Mouse (Mus musculus) kidney, postnatal 0 days (tissue): Measurements from ENCODE around the gene Clcn5. TPM values are rescaled to one million over a fixed set of nuclear protein-coding genes. Genes with fewer than 3 reads are reported as not detected.

Source experiments
- ATAC-seq: fragments of 200-750 bp; cut with Nextera tagmentation; replicated peaks from 2 replicates; pipeline ENCODE4 v1.8.0; 2017; ENCODE audit warnings: low read depth, moderate number of reproducible peaks, moderate TSS enrichment, moderate library complexity; ENCODE audit not compliant: low FRiP score
- DNase-seq: peaks from one replicate; pipeline ENCODE4 v3.0.0-alpha.2; 2016; ENCODE audit warnings: low spot score
- H3K27ac ChIP-seq: fragments of 300-500 bp; sonication (generic); 2 replicates; pipeline ENCODE4 v1.5.1; 2014; ENCODE audit warnings: mild to moderate bottlenecking
- H3K27me3 ChIP-seq: fragments of 300-500 bp; sonication (generic); 2 replicates; pipeline ENCODE4 v1.6.1; 2014; ENCODE audit warnings: low read length, mixed read lengths; ENCODE audit not compliant: insufficient read depth
- H3K36me3 ChIP-seq: fragments of 300-500 bp; sonication (generic); 2 replicates; pipeline ENCODE4 v1.6.1; 2014; ENCODE audit warnings: low read length, mixed read lengths; ENCODE audit not compliant: insufficient read depth
- H3K4me1 ChIP-seq: fragments of 300-500 bp; sonication (generic); replicated peaks from 2 replicates; pipeline ENCODE4 v1.6.1; 2014; ENCODE audit warnings: antibody characterized with exemption, low read length, mixed read lengths; ENCODE audit not compliant: insufficient read depth
- H3K4me2 ChIP-seq: fragments of 300-500 bp; sonication (generic); 2 replicates; pipeline ENCODE4 v1.6.1; 2014; ENCODE audit warnings: mild to moderate bottlenecking, low read length, moderate library complexity, mixed read lengths
- H3K4me3 ChIP-seq: fragments of 300-500 bp; sonication (generic); replicated peaks from 2 replicates; pipeline ENCODE4 v1.5.1; 2014; ENCODE audit warnings: low read depth, low read length
- H3K9ac ChIP-seq: fragments of 300-500 bp; sonication (generic); 2 replicates; pipeline ENCODE4 v1.6.1; 2014; ENCODE audit warnings: low read depth, low read length
- H3K9me3 ChIP-seq: fragments of 300-500 bp; sonication (generic); replicated peaks from 2 replicates; pipeline ENCODE4 v1.6.1; 2016; ENCODE audit warnings: low read length, inconsistent platforms, mixed read lengths
- CTCF ChIP-seq: IDR thresholded peaks from 2 replicates; pipeline ENCODE4 v1.5.1; 2016; ENCODE audit warnings: antibody characterized with exemption, low read depth, mild to moderate bottlenecking, moderate library complexity
- WGBS: fragments of 180-500 bp; shearing (Covaris S2); extraction: QIAGEN DNeasy Blood & Tissue Kit; methylation state at CpG from one replicate; pipeline ENCODE4 v1.1.7; 2014; 5-methylcytosine and 5-hydroxymethylcytosine counted together
- polyA plus RNA-seq: library from polyadenylated mRNA; unstranded; fragments of >200 nt; fragmentation: Nextera tagmentation; extraction: Ambion mirVana; gene quantifications from 2 replicates; pipeline ENCODE4 v1.2.1, GENCODE M21; 2015

Gene Clcn5
- polyA plus RNA-seq, 1 experiment from 2014 or later, result 12.5 TPM

DNA sequence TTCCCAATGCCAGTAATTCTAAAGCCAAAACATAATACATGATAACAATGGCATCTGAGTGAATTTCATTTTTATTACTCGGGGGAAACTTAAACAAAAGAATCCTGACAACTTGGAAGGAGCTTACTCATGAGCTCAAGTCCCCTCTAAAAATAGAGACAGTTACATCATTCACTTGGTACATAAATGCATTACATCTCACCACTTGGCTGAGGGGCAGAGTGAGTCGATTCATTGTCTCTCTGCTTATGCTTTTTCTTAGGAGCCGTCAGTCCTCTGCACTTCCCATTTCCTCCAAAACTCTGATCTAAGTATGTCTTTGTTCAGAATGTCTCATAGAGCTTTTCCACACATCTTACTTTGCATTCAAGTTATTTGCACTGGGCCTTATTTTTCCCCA, 63.1 kb downstream of the Clcn5 start:
- H3K4me3 ChIP-seq, result no peak overlapping the region
- H3K36me3 ChIP-seq, result no peaks in the 10 kb centered on the region
- ATAC-seq (no peak), DNase-seq (no peak)
- no peak overlapping the region for H3K9ac ChIP-seq
- 72% methylated on average over 3 of the region's 3 CpGs for WGBS
- H3K4me2 ChIP-seq, result no peak overlapping the region
- H3K4me1 ChIP-seq, result no peaks in the 10 kb centered on the region
- no peaks in the 10 kb centered on the region for H3K9me3 ChIP-seq
- H3K27me3 ChIP-seq, result no peaks in the 10 kb centered on the region
- TF ChIP-seq CTCF, result no peak
- no peak overlapping the region for H3K27ac ChIP-seq

DNA sequence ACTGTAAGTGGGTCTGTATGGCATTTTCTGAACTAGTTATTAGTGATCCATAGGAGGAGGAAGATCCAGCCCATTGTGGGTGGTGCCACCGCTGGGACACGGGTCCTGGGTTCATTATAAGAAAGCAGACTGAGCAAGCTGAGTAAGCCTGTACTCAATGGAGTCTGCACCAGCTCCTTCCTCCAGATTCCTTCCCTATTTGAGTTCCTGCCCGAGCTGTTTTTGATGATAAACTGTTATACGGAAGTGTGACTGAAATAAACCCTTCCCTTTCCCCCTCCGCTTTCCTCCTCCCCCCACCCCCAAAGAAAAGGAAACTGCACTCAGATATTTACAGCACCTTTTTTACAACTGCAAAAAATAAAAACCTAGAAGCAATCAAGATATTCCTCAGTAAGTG, 115.1 kb downstream of the Clcn5 start:
- Histone ChIP-seq H3K4me2 (no peak overlapping the region), H3K27ac (no peak overlapping the region), H3K27me3 (no peaks in the 10 kb centered on the region), H3K4me1 (no peaks in the 10 kb centered on the region), H3K9me3 (no peaks in the 10 kb centered on the region), H3K9ac (no peak overlapping the region), H3K4me3 (no peak overlapping the region), H3K36me3 (no peaks in the 10 kb centered on the region)
- DNase-seq (no peak), ATAC-seq (no peak)
- no peak for TF ChIP-seq CTCF
- WGBS, result 62% methylated on average over 5 of the region's 5 CpGs

DNA sequence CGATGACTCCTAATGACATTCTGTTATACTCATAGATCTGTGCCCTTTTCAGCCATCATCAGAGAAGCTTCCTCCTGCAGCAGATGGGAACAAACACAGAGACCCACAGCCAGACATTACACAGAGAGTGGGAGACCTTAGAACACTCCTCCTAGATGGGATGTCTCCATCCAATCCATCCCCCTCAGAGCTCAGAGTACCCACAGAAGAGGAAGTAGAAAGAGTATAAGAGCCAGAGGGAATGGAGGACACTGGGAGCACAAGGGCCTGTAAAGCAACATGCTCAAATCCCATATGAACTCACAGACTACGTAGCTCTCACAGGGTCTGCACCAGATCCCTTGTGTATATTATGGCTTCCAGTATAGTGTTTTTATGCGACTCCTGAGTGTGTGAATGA, 115.6 kb downstream of the Clcn5 start:
- WGBS, result 86% methylated on average over 3 of the region's 3 CpGs
- no peak for ATAC-seq

DNA sequence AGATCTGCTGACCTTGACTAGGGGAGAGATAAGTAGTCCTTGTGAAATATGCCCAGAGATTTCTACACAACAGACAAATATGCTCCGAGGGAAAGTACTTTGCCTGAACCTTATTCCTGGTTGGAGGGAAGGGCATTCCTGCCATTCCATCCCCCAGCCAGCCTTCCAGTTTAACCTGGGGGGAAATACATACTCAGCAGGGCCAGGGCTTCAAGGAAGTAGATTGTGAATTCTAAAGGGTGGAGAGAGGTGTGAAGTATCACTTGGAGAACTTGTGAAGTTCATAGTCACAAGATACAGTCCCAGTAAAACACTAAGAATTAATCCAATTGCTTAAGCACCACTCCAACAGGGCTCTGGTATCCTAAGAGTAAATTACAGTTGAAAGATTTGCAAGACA, 121.3 kb downstream of the Clcn5 start:
- no peak for TF ChIP-seq CTCF
- Histone ChIP-seq H3K27me3 (no peaks in the 10 kb centered on the region), H3K27ac (no peak overlapping the region), H3K4me2 (no peak overlapping the region), H3K9me3 (no peaks in the 10 kb centered on the region), H3K36me3 (no peaks in the 10 kb centered on the region), H3K4me3 (no peak overlapping the region), H3K4me1 (no peaks in the 10 kb centered on the region), H3K9ac (no peak overlapping the region)
- no peak for ATAC-seq
- WGBS, result 56% methylated on average over 1 of the region's 1 CpGs
- DNase-seq, result no peak

More for the DNA sequence above, 115.6 kb downstream of the Clcn5 start:
- TF ChIP-seq CTCF, result no peak
- Histone ChIP-seq H3K4me3 (no peak overlapping the region), H3K36me3 (no peaks in the 10 kb centered on the region), H3K27me3 (no peaks in the 10 kb centered on the region), H3K27ac (no peak overlapping the region), H3K9me3 (no peaks in the 10 kb centered on the region), H3K4me2 (no peak overlapping the region), H3K4me1 (no peaks in the 10 kb centered on the region), H3K9ac (no peak overlapping the region)
- no peak for DNase-seq

DNA sequence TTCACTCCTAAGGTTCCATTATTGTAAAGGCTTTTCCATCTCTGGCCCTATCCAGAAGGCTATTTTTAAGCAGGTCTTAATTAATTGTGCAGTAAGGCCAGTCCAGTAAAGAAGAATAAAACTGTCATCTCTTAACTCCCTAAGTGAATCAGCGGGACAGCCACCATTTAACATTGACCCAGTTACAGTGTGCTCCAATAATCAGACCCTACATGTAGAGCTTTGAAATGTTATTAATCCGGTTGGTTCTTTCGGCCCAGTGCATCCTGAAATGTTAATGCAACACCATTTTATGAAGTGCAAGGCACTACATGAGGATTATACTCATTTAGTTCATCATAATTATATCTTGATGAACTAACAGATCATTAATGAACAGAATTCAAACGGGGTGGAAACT, 128.3 kb downstream of the Clcn5 start:
- Histone ChIP-seq H3K36me3 (no peaks in the 10 kb centered on the region), H3K4me2 (no peak overlapping the region), H3K4me1 (no peaks in the 10 kb centered on the region), H3K27ac (no peak overlapping the region), H3K27me3 (no peaks in the 10 kb centered on the region), H3K4me3 (no peak overlapping the region), H3K9me3 (no peaks in the 10 kb centered on the region), H3K9ac (no peak overlapping the region)
- WGBS, result 76% methylated on average over 4 of the region's 4 CpGs
- ATAC-seq (no peak), DNase-seq (no peak)
- no peak for TF ChIP-seq CTCF

DNA sequence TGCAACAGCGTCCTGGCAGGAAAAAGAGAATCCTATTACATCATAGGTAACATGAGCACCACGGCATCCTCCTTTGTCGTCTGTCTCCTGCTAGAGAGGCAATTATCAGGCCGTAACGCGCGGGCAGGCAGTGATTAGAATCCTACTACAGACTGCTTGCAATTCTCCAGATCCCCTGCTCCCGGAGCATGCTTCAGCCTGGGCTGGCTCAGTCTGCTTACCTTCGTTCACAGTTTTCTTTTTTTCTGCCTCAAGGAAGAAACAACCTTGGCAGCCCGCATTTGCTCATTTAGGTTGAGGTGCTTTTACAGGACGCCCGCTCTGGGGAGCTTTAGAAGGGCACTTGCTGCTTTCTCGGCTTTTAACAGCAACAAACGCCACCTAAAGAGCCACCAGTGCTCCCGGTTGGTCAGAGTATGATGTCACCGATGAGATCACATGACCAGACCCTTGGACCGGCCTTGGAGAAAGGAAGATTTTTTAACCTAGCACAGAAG, 130.8 kb downstream of the Clcn5 start:
- H3K27me3 ChIP-seq, result no peaks in the 10 kb centered on the region
- no peaks in the 10 kb centered on the region for H3K36me3 ChIP-seq
- H3K4me1 ChIP-seq, result no peaks in the 10 kb centered on the region
- peak; percentile 92 for ATAC-seq
- H3K9me3 ChIP-seq, result no peaks in the 10 kb centered on the region
- H3K4me2 ChIP-seq, result peak overlapping the region; percentile 53
- peak overlapping the region; percentile 34 for H3K4me3 ChIP-seq
- DNase-seq, result peak; percentile 79
- 22% methylated on average over 17 of the region's 17 CpGs for WGBS
- TF ChIP-seq CTCF, result no peak
- peak overlapping the region; percentile 40; the same call in 1 of the 2 replicates for H3K9ac ChIP-seq
- peak overlapping the region; percentile 76 for H3K27ac ChIP-seq
